Mouse (Mus musculus): ENCODE data around the gene Zranb3. TPM values are rescaled to one million over a fixed set of nuclear protein-coding genes. Genes with fewer than 3 reads are reported as not detected.

Gene Zranb3
- polyA plus RNA-seq, 1 experiment from 2014 or later = 14.0 TPM

- no peak overlapping the region for H3K4me3 ChIP-seq (ENCODE audit: low read depth, low read length)
- no peaks in the 10 kb centered on the region for H3K4me1 ChIP-seq (ENCODE audit: control insufficient read depth, insufficient read depth, low read length)
- no peaks in the 10 kb centered on the region for H3K27me3 ChIP-seq (ENCODE audit: control insufficient read depth, insufficient read depth, low read length)
- 94% methylated on average over 6 of the region's 6 CpGs for WGBS
- no peak for DNase-seq (ENCODE audit: low spot score, missing footprints)
- no peaks in the 10 kb centered on the region for H3K36me3 ChIP-seq (ENCODE audit: control insufficient read depth, insufficient read depth, low read length)
- H3K9me3 ChIP-seq (ENCODE audit: control insufficient read depth, low read length) = no peaks in the 10 kb centered on the region
- H3K9ac ChIP-seq (ENCODE audit: low read length) = no peak overlapping the region
- ATAC-seq (ENCODE audit: low FRiP score) = no peak
- H3K27ac ChIP-seq (ENCODE audit: low read depth, low read length) = no peak overlapping the region
- H3K4me2 ChIP-seq = no peak overlapping the region
Measured at GRCm38 (mm10) chr1:128036296-128036695, 66.6 kb downstream of the Zranb3 start.

GRCm38 (mm10) chr1:128032123-128032522, 70.7 kb downstream of the Zranb3 start:
- no peaks in the 10 kb centered on the region for H3K27me3 ChIP-seq (ENCODE audit: control insufficient read depth, insufficient read depth, low read length)
- H3K4me2 ChIP-seq = no peak overlapping the region
- no peak for DNase-seq (ENCODE audit: low spot score, missing footprints)
- no peaks in the 10 kb centered on the region for H3K4me1 ChIP-seq (ENCODE audit: control insufficient read depth, insufficient read depth, low read length)
- H3K4me3 ChIP-seq (ENCODE audit: low read depth, low read length) = no peak overlapping the region
- ATAC-seq (ENCODE audit: low FRiP score) = no peak
- no peaks in the 10 kb centered on the region for H3K9me3 ChIP-seq (ENCODE audit: control insufficient read depth, low read length)
- no peaks in the 10 kb centered on the region for H3K36me3 ChIP-seq (ENCODE audit: control insufficient read depth, insufficient read depth, low read length)
- WGBS = 98% methylated on average over 1 of the region's 1 CpGs
- H3K9ac ChIP-seq (ENCODE audit: low read length) = no peak overlapping the region
- no peak overlapping the region for H3K27ac ChIP-seq (ENCODE audit: low read depth, low read length)

- H3K4me2 ChIP-seq = no peak overlapping the region
- no peaks in the 10 kb centered on the region for H3K9me3 ChIP-seq (ENCODE audit: control insufficient read depth, low read length)
- no peaks in the 10 kb centered on the region for H3K27me3 ChIP-seq (ENCODE audit: control insufficient read depth, insufficient read depth, low read length)
- 88% methylated on average over 2 of the region's 2 CpGs for WGBS
- H3K4me1 ChIP-seq (ENCODE audit: control insufficient read depth, insufficient read depth, low read length) = no peaks in the 10 kb centered on the region
- H3K9ac ChIP-seq (ENCODE audit: low read length) = no peak overlapping the region
- H3K4me3 ChIP-seq (ENCODE audit: low read depth, low read length) = no peak overlapping the region
- ATAC-seq (ENCODE audit: low FRiP score) = no peak
- no peak for DNase-seq (ENCODE audit: low spot score, missing footprints)
- H3K27ac ChIP-seq (ENCODE audit: low read depth, low read length) = no peak overlapping the region
- H3K36me3 ChIP-seq (ENCODE audit: control insufficient read depth, insufficient read depth, low read length) = no peaks in the 10 kb centered on the region
Measured at GRCm38 (mm10) chr1:128031524-128031923, 71.3 kb downstream of the Zranb3 start.

- 93% methylated on average over 4 of the region's 4 CpGs for WGBS
- no peak for DNase-seq (ENCODE audit: low spot score, missing footprints)
- Histone ChIP-seq H3K9me3 (ENCODE audit: control insufficient read depth, low read length) (no peaks in the 10 kb centered on the region), H3K4me3 (ENCODE audit: low read depth, low read length) (no peak overlapping the region), H3K9ac (ENCODE audit: low read length) (no peak overlapping the region), H3K27me3 (ENCODE audit: control insufficient read depth, insufficient read depth, low read length) (no peaks in the 10 kb centered on the region), H3K27ac (ENCODE audit: low read depth, low read length) (no peak overlapping the region), H3K4me2 (no peak overlapping the region), H3K4me1 (ENCODE audit: control insufficient read depth, insufficient read depth, low read length) (no peaks in the 10 kb centered on the region), H3K36me3 (ENCODE audit: control insufficient read depth, insufficient read depth, low read length) (no peaks in the 10 kb centered on the region)
- no peak for ATAC-seq (ENCODE audit: low FRiP score)
Measured at GRCm38 (mm10) chr1:128024363-128025114, 78.3 kb downstream of the Zranb3 start.

GRCm38 (mm10) chr1:128020001-128020770, 82.7 kb downstream of the Zranb3 start:
- Histone ChIP-seq H3K9me3 (ENCODE audit: control insufficient read depth, low read length) (no peaks in the 10 kb centered on the region), H3K4me2 (no peak overlapping the region), H3K36me3 (ENCODE audit: control insufficient read depth, insufficient read depth, low read length) (no peaks in the 10 kb centered on the region), H3K27me3 (ENCODE audit: control insufficient read depth, insufficient read depth, low read length) (no peaks in the 10 kb centered on the region), H3K9ac (ENCODE audit: low read length) (no peak overlapping the region), H3K4me1 (ENCODE audit: control insufficient read depth, insufficient read depth, low read length) (no peaks in the 10 kb centered on the region; the same call in 1 of the 2 replicates), H3K27ac (ENCODE audit: low read depth, low read length) (no peak overlapping the region), H3K4me3 (ENCODE audit: low read depth, low read length) (no peak overlapping the region)
- 81% methylated on average over 2 of the region's 2 CpGs for WGBS
- ATAC-seq (ENCODE audit: low FRiP score) (no peak), DNase-seq (ENCODE audit: low spot score, missing footprints) (no peak)

GRCm38 (mm10) chr1:128016035-128016492, 86.8 kb downstream of the Zranb3 start:
- Histone ChIP-seq H3K27me3 (ENCODE audit: control insufficient read depth, insufficient read depth, low read length) (no peaks in the 10 kb centered on the region), H3K4me1 (ENCODE audit: control insufficient read depth, insufficient read depth, low read length) (no peaks in the 10 kb centered on the region; the same call in 1 of the 2 replicates), H3K36me3 (ENCODE audit: control insufficient read depth, insufficient read depth, low read length) (no peaks in the 10 kb centered on the region), H3K4me3 (ENCODE audit: low read depth, low read length) (no peak overlapping the region), H3K9me3 (ENCODE audit: control insufficient read depth, low read length) (no peaks in the 10 kb centered on the region), H3K27ac (ENCODE audit: low read depth, low read length) (no peak overlapping the region), H3K9ac (ENCODE audit: low read length) (no peak overlapping the region), H3K4me2 (no peak overlapping the region)
- WGBS = 78% methylated on average over 6 of the region's 6 CpGs
- DNase-seq (ENCODE audit: low spot score, missing footprints) (no peak), ATAC-seq (ENCODE audit: low FRiP score) (no peak)

GRCm38 (mm10) chr1:128013698-128014386, 89.0 kb downstream of the Zranb3 start:
- H3K27ac ChIP-seq (ENCODE audit: low read depth, low read length) = no peak overlapping the region; the same call in 1 of the 2 replicates
- WGBS = 86% methylated on average over 4 of the region's 4 CpGs

GRCm38 (mm10) chr1:128009751-128010150, 93.1 kb downstream of the Zranb3 start:
- 91% methylated on average over 2 of the region's 2 CpGs for WGBS

More at GRCm38 (mm10) chr1:128013698-128014386, 89.0 kb downstream of the Zranb3 start:
- no peaks in the 10 kb centered on the region; the same call in 1 of the 2 replicates for H3K4me1 ChIP-seq (ENCODE audit: control insufficient read depth, insufficient read depth, low read length)
- H3K4me2 ChIP-seq = no peak overlapping the region
- DNase-seq (ENCODE audit: low spot score, missing footprints) = no peak
- no peaks in the 10 kb centered on the region for H3K9me3 ChIP-seq (ENCODE audit: control insufficient read depth, low read length)
- no peak overlapping the region for H3K4me3 ChIP-seq (ENCODE audit: low read depth, low read length)
- H3K9ac ChIP-seq (ENCODE audit: low read length) = no peak overlapping the region
- no peaks in the 10 kb centered on the region for H3K27me3 ChIP-seq (ENCODE audit: control insufficient read depth, insufficient read depth, low read length)
- no peaks in the 10 kb centered on the region for H3K36me3 ChIP-seq (ENCODE audit: control insufficient read depth, insufficient read depth, low read length)
- no peak for ATAC-seq (ENCODE audit: low FRiP score)

More at GRCm38 (mm10) chr1:128009751-128010150, 93.1 kb downstream of the Zranb3 start:
- Histone ChIP-seq H3K4me3 (ENCODE audit: low read depth, low read length) (no peak overlapping the region), H3K27ac (ENCODE audit: low read depth, low read length) (no peak overlapping the region), H3K4me2 (no peak overlapping the region), H3K36me3 (ENCODE audit: control insufficient read depth, insufficient read depth, low read length) (no peaks in the 10 kb centered on the region), H3K4me1 (ENCODE audit: control insufficient read depth, insufficient read depth, low read length) (no peaks in the 10 kb centered on the region), H3K9ac (ENCODE audit: low read length) (no peak overlapping the region), H3K9me3 (ENCODE audit: control insufficient read depth, low read length) (no peaks in the 10 kb centered on the region), H3K27me3 (ENCODE audit: control insufficient read depth, insufficient read depth, low read length) (no peaks in the 10 kb centered on the region)
- DNase-seq (ENCODE audit: low spot score, missing footprints) = peak; percentile 64
- no peak for ATAC-seq (ENCODE audit: low FRiP score)

Data from midbrain, embryonic 11.5 days (tissue).